Mouse (Mus musculus) gastrocnemius, postnatal 25 days (tissue): ENCODE measurements around the gene Rhox2g. TPM values are rescaled to one million over a fixed set of nuclear protein-coding genes. Genes with fewer than 3 reads are reported as not detected.
"Not testable (repeated sequence)": the region's sequence is repeated elsewhere in the genome, so short reads cannot be mapped to it uniquely, and the experiment has no call there.

Experiments
- DNase-seq: peaks from one replicate; pipeline ENCODE4 v3.0.0; 2022
- long read RNA-seq, 2 experiments: library from polyadenylated mRNA; stranded (forward); transcript quantifications; one replicate each; pipeline ENCODE4 v2.0.0; 2021
- total RNA-seq, 2 experiments: library from RNA; stranded (reverse); gene quantifications; 1 replicate in 1 of 2; 2 replicates in 1 of 2; pipeline ENCODE4 v1.2.3; 2021

The Rhox2g gene
- not detected for total RNA-seq
- long read RNA-seq, experiment 1: 0 reads
- long read RNA-seq, experiment 2: 0 reads

DNA sequence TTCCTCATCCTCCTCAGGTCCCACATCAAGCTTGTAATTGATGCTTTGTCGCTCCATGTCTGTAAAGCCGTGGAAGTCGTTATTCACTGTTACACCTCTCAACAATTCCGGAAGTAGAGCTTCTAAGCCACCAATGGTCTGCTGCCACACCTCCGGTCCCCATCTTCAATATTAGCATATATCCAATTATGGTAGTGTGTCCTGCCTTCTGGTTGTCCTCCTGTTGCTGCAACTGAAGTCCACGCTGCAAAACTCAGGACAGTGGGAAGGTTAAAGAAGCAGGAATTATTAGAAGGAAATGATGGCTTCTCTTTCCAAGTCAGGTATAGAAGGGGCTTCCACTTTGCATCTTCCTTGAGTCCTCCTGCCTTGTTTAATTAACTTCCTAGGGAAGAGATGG is at the start of gene Rhox2g:
Gene Rhox2g (minus strand): TSS at position 101 of the 400 bp plus-strand sequence.
- not testable (repeated sequence) for DNase-seq

DNA sequence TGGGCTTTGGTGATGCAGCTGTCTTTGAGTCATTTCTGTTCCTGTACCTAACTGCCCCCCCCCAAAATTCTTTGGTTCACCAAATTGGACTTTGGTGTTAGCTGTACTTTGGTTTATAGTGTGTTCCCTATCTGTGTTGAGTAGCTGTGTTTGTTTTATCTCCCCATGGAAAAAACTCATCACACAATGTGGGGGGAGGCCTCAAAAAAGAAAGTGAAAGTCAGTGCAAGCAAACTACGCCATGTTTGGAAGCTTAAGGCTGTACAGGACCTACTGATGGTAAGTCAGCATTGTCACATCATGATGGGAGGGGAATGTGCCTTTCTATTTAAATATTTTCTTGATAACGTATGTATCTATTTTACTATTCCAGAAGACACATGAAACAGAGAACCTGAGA is 49.0 kb upstream of the Rhox2g start:
- DNase-seq: no peak

DNA sequence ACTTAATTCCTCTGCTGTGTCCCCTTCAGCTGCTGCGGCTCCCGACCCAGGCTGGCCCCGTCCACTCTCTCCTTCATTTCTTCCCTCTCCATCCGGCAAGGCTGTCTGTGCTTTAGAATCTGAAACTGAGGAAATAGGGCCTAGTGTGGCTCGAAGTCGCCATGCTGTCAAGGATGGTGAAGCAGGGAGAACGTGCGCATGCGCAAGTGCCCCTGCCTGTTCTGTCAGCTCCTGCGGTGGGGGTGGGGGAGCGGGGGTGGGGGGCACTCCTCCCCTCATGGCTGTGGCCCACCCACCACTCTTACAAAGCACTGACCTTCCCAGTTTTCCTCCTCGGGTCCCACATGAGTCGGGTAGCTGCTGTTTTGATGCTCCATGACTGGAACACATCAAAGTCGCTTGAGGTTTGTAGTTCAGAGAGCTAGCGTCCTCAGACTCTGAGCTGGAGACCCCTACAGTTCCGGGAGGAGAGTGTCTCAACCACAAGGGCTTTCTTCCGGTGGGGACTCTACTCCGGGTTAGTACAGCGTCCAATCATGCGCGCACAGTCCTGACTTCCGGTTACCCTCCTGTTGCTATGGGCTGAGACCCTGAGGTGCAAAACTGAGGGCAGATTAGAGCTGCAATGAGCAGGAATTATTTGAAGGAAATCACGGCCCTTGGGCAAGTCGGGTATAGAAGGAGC is 39.9 kb upstream of the Rhox2g start:
- DNase-seq: no peak

DNA sequence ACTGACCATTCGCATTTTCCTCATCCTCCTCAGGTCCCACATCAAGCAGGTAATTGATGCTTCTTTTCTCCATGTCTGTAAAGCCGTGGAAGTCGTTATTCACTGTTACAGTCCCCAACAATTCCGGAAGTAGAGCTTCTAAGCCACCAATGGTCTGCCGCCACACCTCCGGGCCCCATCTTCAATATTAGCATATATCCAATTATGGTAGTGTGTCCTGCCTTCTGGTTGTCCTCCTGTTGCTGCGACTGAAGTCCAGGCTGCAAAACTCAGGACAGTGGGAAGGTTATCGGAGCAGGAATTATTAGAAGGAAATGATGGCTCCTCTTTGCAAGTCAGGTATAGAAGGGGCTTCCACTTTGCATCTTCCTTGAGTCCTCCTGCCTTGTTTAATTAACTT is 29.9 kb upstream of the Rhox2g start, which contains the start of gene Rhox2h:
Gene Rhox2h (minus strand): TSS at position 101 of the 400 bp plus-strand sequence.
- DNase-seq: not testable (repeated sequence)

DNA sequence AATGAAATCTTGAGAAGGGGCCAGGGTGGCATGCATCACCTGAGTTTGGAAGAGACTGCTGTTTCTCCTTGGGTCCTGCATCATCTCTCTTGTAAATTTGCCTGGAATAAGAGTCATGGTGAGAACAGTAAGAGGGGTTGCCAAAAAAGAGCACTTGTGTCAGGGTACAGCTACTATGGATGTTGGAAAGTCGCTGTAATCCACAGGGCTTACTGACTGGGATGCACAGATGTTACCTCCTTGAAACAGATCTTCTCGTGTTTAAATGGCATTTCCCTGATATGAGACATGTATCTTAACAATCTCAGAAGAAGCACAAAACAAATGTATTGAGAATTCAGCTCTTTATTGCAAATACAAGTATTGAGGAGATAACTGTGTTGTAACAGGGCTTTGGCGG is 25.4 kb upstream of the Rhox2g start, which contains the start of gene Rhox3h:
Gene Rhox3h (minus strand): TSS at position 101 of the 400 bp plus-strand sequence.
- not testable (repeated sequence) for DNase-seq

DNA sequence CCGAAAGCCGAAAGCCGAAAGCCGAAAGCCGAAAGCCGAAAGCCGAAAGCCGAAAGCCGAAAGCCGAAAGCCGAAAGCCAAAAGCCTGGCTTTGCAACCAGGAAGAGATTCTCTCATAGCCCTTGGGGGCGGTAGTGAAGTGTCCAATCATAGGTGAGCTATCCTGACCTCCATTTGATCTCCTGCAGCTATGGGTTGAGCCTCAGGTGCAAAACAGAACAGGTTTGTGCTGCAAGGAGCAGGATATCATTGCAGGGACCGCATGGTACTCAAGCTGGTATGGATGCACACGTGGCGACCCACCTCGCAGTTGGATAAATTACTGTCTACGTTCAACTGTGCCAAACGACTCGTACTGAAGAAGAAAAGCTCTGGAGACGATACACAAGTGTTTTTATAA is 8.0 kb upstream of the Rhox2g start, which contains the start of gene Rhox4g:
Gene Rhox4g (minus strand): TSS at position 101 of the 400 bp plus-strand sequence.
- not testable (repeated sequence) for DNase-seq

DNA sequence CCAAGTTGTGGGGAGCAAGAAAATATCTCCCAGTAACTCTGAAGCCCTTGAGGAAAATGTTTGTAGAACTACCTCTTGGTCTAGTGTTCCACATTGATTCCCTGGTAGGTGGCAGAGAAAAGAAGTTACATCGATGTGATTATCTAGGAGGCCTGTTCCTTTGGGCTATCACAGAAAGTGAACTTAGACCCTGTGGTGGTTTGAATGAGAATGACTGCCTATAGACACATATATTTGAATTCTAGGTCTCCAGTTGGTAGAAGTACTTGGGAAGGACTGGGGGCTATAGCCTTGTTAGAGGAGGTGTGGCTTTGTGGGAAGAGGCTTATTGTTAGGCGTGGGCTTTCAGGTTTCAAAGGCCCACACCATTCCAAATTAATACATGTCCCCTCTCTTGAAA is 14.8 kb downstream of the Rhox2g start, which contains the start of gene Rhox3g:
Gene Rhox3g (minus strand): TSS at position 101 of the 400 bp plus-strand sequence.
- DNase-seq: not testable (repeated sequence)

DNA sequence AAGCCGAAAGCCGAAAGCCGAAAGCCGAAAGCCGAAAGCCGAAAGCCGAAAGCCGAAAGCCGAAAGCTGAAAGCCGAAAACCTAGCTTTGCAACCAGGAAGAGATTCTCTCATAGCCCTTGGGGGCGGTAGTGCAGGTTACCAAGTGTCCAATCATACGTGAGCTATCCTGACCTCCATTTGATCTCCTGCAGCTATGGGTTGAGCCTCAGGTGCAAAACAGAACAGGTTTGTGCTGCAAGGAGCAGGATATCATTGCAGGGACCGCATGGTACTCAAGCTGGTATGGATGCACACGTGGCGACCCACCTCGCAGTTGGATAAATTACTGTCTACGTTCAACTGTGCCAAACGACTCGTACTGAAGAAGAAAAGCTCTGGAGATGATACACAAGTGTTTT is 35.7 kb downstream of the Rhox2g start, which contains the start of gene Rhox4f:
Gene Rhox4f (minus strand): TSS at position 101 of the 400 bp plus-strand sequence.
- not testable (repeated sequence) for DNase-seq

Other genes with a start within 250 kb of the Rhox2g start
- not detected for gene Rhox2b, start 231.4 kb downstream of the Rhox2g start, total RNA-seq
- not detected for gene Rhox4b, start 211.0 kb downstream of the Rhox2g start, total RNA-seq
- not detected for gene Rhox2c, start 189.8 kb downstream of the Rhox2g start, total RNA-seq
- not detected for gene Rhox3c, start 184.9 kb downstream of the Rhox2g start, total RNA-seq
- gene Rhox4c, start 163.1 kb downstream of the Rhox2g start, total RNA-seq: not detected
- gene Rhox2d, start 150.0 kb downstream of the Rhox2g start, total RNA-seq: not detected
- not detected for gene Rhox4d, start 129.1 kb downstream of the Rhox2g start, total RNA-seq
- gene Rhox2e, start 113.0 kb downstream of the Rhox2g start, total RNA-seq: not detected
- gene Rhox3e, start 101.5 kb downstream of the Rhox2g start, total RNA-seq: not detected
- not detected for gene Rhox4e, start 86.1 kb downstream of the Rhox2g start, total RNA-seq
- not detected for gene Rhox2f, start 72.1 kb downstream of the Rhox2g start, total RNA-seq
- gene Rhox3f, start 62.5 kb downstream of the Rhox2g start, total RNA-seq: not detected
- gene Rhox4f, start 35.8 kb downstream of the Rhox2g start, total RNA-seq: not detected
- not detected for gene Rhox3g, start 14.9 kb downstream of the Rhox2g start, total RNA-seq
- gene Rhox4g, start 7.9 kb upstream of the Rhox2g start, total RNA-seq: not detected
- not detected for gene Rhox3h, start 25.3 kb upstream of the Rhox2g start, total RNA-seq
- gene Rhox2h, start 29.8 kb upstream of the Rhox2g start, total RNA-seq: not detected
- gene Rhox5, start 161.4 kb upstream of the Rhox2g start, total RNA-seq: not detected
- gene Rhox6, start 183.4 kb upstream of the Rhox2g start, total RNA-seq: not detected
- not detected for gene Rhox7a, start 188.2 kb upstream of the Rhox2g start, total RNA-seq
- gene Rhox8, start 235.5 kb upstream of the Rhox2g start, total RNA-seq: not detected